Mouse (Mus musculus): ENCODE data around the gene Hmgcs2. TPM values are rescaled to one million over a fixed set of nuclear protein-coding genes. Genes with fewer than 3 reads are reported as not detected.

Gene Hmgcs2
- 2.6 and 2.9 TPM in 2 replicates for polyA plus RNA-seq (2012; rRNA removed)

DNA sequence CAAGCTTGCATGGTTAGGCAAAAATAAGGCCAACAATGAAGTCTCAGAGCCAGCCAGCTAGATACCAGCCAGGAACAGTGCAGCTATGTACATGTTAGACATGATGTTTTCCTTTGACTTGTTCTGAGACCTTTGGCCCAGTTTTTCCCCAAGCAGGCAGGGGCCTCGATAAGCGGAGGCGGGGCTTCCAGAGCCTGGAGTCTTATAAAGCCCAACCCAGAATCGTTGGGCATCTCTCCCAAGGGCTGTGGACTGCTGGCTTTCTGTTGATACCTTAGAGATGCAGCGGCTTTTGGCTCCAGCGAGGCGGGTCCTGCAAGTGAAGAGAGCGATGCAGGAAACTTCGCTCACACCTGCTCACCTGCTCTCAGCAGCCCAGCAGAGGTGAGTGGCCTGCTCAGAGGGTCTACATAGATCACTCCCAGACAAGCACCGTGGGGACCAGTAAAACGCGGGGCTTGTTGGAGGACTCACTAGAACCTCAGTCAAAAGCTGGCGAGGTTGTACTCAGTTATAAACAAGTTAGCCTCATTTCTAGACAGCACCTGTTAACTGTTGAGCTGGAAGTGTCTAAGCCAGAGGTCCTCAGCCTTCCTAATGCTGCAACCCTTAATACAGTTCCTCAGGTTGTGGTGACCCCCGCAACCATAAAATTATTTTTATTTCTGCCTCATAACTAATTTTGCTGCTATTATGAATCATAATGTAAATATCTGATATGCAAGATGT, at the start of gene Hmgcs2:
Hmgcs2 (plus strand) TSS at position 232 of the 729 bp plus-strand sequence.

GRCm38 (mm10) chr3:98339706-98340109, 59.5 kb downstream of the Hmgcs2 start, which contains the start of gene Phgdh:
Gene Phgdh, minus strand, starts transcription at chr3:98339990.

Other genes starting within 250 kb of the Hmgcs2 start
- gene Adam30, start 119.8 kb upstream of the Hmgcs2 start, polyA plus RNA-seq (2012; rRNA removed) = 0.06 TPM in 1 of 2 replicates, not detected in the other
- gene Reg4, start 58.3 kb upstream of the Hmgcs2 start, polyA plus RNA-seq (2012; rRNA removed) = not detected in 2 replicates
- 195 and 372 TPM in 2 replicates for gene Phgdh, start 59.6 kb downstream of the Hmgcs2 start, polyA plus RNA-seq (2012; rRNA removed)
- 11.6 and 13.4 TPM in 2 replicates for gene Zfp697, start 102.0 kb downstream of the Hmgcs2 start, polyA plus RNA-seq (2012; rRNA removed)
- gene Gm4450, start 176.7 kb downstream of the Hmgcs2 start, polyA plus RNA-seq (2012; rRNA removed) = not detected in 2 replicates
- gene Hsd3b4, start 230.1 kb downstream of the Hmgcs2 start, polyA plus RNA-seq (2012; rRNA removed) = 0.04 TPM in 1 of 2 replicates, not detected in the other

Measured in central nervous system, embryonic 11.5 days (tissue).